Mouse (Mus musculus) gastrocnemius, adult 2 months (tissue): ENCODE measurements around the gene Gpx5. TPM values are rescaled to one million over a fixed set of nuclear protein-coding genes. Genes with fewer than 3 reads are reported as not detected.

Experiments used
- DNase-seq: peaks from one replicate; pipeline ENCODE4 v3.0.0; 2022
- H3K27ac ChIP-seq: fragments of 200-600 bp; 2 replicates; pipeline ENCODE4 v1.8.1; 2022; ENCODE audit warnings: mild to moderate bottlenecking
- H3K4me3 ChIP-seq: fragments of 200-600 bp; 2 replicates; pipeline ENCODE4 v1.8.1; 2022; ENCODE audit warnings: mild to moderate bottlenecking, moderate library complexity
- CTCF ChIP-seq: fragments of 200-600 bp; IDR thresholded peaks from 2 replicates; pipeline ENCODE4 v1.8.1; 2022; ENCODE audit warnings: antibody characterized with exemption, mild to moderate bottlenecking, moderate library complexity
- intact Hi-C: fragments of 180-260 bp; cut with DNase I; formaldehyde crosslinking; loops from one replicate; pipeline ENCODE4 v1.15.1; 2025
- total RNA-seq, 2 experiments: library from RNA; stranded (reverse); gene quantifications; 2 replicates each; pipeline ENCODE4 v1.2.3; 2021

The Gpx5 gene
- total RNA-seq, 2 experiments from 2014 or later = not detected

- Histone ChIP-seq H3K4me3 (peak overlapping the region; percentile 65), H3K27ac (no peak overlapping the region)
- intact Hi-C loops = no loop called here
- no peak for DNase-seq
- TF ChIP-seq CTCF = no peak
These were observed 50.0 kb downstream of the Gpx5 start for GRCm38 (mm10) chr13:21242408-21243125.

GRCm38 (mm10) chr13:21240788-21241187, 51.7 kb downstream of the Gpx5 start:
- Histone ChIP-seq H3K27ac (no peak overlapping the region), H3K4me3 (no peak overlapping the region)
- intact Hi-C loops = no loop called here
- no peak for DNase-seq
- no peak for TF ChIP-seq CTCF

- DNase-seq = no peak
- intact Hi-C loops = loop anchor here (10.0 kb wide), 1 partner anchor 88 kb away; no protein-coding TSS in a partner anchor
- Histone ChIP-seq H3K27ac (no peak overlapping the region), H3K4me3 (no peak overlapping the region)
- no peak for TF ChIP-seq CTCF
These were observed 55.4 kb downstream of the Gpx5 start for GRCm38 (mm10) chr13:21237161-21237560.

- Histone ChIP-seq H3K4me3 (no peak overlapping the region), H3K27ac (no peak overlapping the region)
- TF ChIP-seq CTCF = no peak
- intact Hi-C loops = loop anchor here (10.0 kb wide), 1 partner anchor 88 kb away; no protein-coding TSS in a partner anchor
- DNase-seq = no peak
These were observed 55.8 kb downstream of the Gpx5 start for GRCm38 (mm10) chr13:21236714-21237113.

Other genes starting within 250 kb of the Gpx5 start
- gene Olfr1370, start 217.8 kb downstream of the Gpx5 start, total RNA-seq = not detected
- gene Olfr1369-ps1, start 181.2 kb downstream of the Gpx5 start, total RNA-seq = not detected
- gene Olfr263, start 163.1 kb downstream of the Gpx5 start, total RNA-seq = not detected
- gene Olfr1368, start 146.9 kb downstream of the Gpx5 start, total RNA-seq = not detected
- 10 to 100 TPM; 23.8 to 26.4 TPM for gene Trim27, start 113.3 kb downstream of the Gpx5 start, total RNA-seq
- not detected for gene Gpx6, start 19.4 kb upstream of the Gpx5 start, total RNA-seq
- not detected for gene Olfr1367, start 54.2 kb upstream of the Gpx5 start, total RNA-seq
- 1 to 10 TPM; 6.9 to 8.7 TPM for gene Zscan12, start 70.1 kb upstream of the Gpx5 start, total RNA-seq
- 10 to 100 TPM; 16.2 to 20.6 TPM for gene Zkscan3, start 110.0 kb upstream of the Gpx5 start, total RNA-seq
- gene Pgbd1, start 148.3 kb upstream of the Gpx5 start, total RNA-seq = under 1 TPM; 0.18 to 0.59 TPM
- gene Zscan26, start 161.0 kb upstream of the Gpx5 start, total RNA-seq = 10 to 100 TPM; 13.6 to 14.5 TPM
- under 1 TPM; 0.14 to 0.15 TPM for gene Nkapl, start 175.8 kb upstream of the Gpx5 start, total RNA-seq
- gene Zkscan4, start 186.2 kb upstream of the Gpx5 start, total RNA-seq = under 1 TPM; 0.38 to 0.50 TPM
- gene Gm10065, start 186.7 kb upstream of the Gpx5 start, total RNA-seq = not detected
- gene AK157302, start 202.5 kb upstream of the Gpx5 start, total RNA-seq = 10 to 100 TPM; 21.8 to 23.3 TPM
- gene Gm11273, start 208.7 kb upstream of the Gpx5 start, total RNA-seq = 100 to 1,000 TPM; 119 to 160 TPM
- 1 to 10 TPM; 4.7 to 6.1 TPM for gene Zkscan8, start 238.4 kb upstream of the Gpx5 start, total RNA-seq